Mouse (Mus musculus) intestine, embryonic 16.5 days (tissue): Measurements from ENCODE around the gene Lrrc1. TPM values are rescaled to one million over a fixed set of nuclear protein-coding genes. Genes with fewer than 3 reads are reported as not detected.

Source experiments
- ATAC-seq: fragments of 200-750 bp; cut with Nextera tagmentation; 2 replicates; pipeline ENCODE4 v1.8.0; 2017; ENCODE audit warnings: moderate TSS enrichment, moderate library complexity
- H3K27ac ChIP-seq: fragments of 300-500 bp; sonication (generic); 2 replicates; pipeline ENCODE4 v1.5.1; 2014; ENCODE audit warnings: mild to moderate bottlenecking, low read length
- H3K27me3 ChIP-seq: fragments of 300-500 bp; sonication (generic); replicated peaks from 2 replicates; pipeline ENCODE4 v1.6.1; 2014; ENCODE audit warnings: low read length, control low read depth, mixed read lengths; ENCODE audit not compliant: control insufficient read depth, insufficient read depth
- H3K36me3 ChIP-seq: fragments of 300-500 bp; sonication (generic); 2 replicates; pipeline ENCODE4 v1.6.1; 2014; ENCODE audit warnings: low read length, control low read depth; ENCODE audit not compliant: control insufficient read depth, insufficient read depth
- H3K4me1 ChIP-seq: fragments of 300-500 bp; sonication (generic); 2 replicates; pipeline ENCODE4 v1.6.1; 2014; ENCODE audit warnings: low read length, control low read depth, mixed read lengths; ENCODE audit not compliant: control insufficient read depth, insufficient read depth
- H3K4me2 ChIP-seq: fragments of 300-500 bp; sonication (generic); 2 replicates; pipeline ENCODE4 v1.6.1; 2014; ENCODE audit warnings: low read depth, low read length, control low read depth
- H3K4me3 ChIP-seq: fragments of 300-500 bp; sonication (generic); 2 replicates; pipeline ENCODE4 v1.5.1; 2014; ENCODE audit warnings: mild to moderate bottlenecking, low read length
- H3K9ac ChIP-seq: fragments of 300-500 bp; sonication (generic); 2 replicates; pipeline ENCODE4 v1.6.1; 2014; ENCODE audit warnings: low read depth, low read length
- H3K9me3 ChIP-seq: fragments of 300-500 bp; sonication (generic); 2 replicates; pipeline ENCODE4 v1.6.1; 2016; ENCODE audit warnings: low read length, control low read depth; ENCODE audit not compliant: control insufficient read depth
- WGBS: fragments of 180-500 bp; shearing (Covaris S2); extraction: QIAGEN DNeasy Blood & Tissue Kit; methylation state at CpG from one replicate; pipeline ENCODE4 v1.1.7; 2014; 5-methylcytosine and 5-hydroxymethylcytosine counted together
- polyA plus RNA-seq: library from polyadenylated mRNA; unstranded; fragments of >200 nt; fragmentation: Nextera tagmentation; extraction: Ambion mirVana; gene quantifications from 2 replicates; pipeline ENCODE4 v1.2.1, GENCODE M21; 2015

Lrrc1 gene
- polyA plus RNA-seq, 1 experiment from 2014 or later, result 14.1 TPM

- WGBS, result 72% methylated on average over 3 of the region's 3 CpGs
Measured at GRCm38 (mm10) chr9:77513892-77514291, 30.8 kb downstream of the Lrrc1 start.

GRCm38 (mm10) chr9:77512220-77512619, 32.5 kb downstream of the Lrrc1 start:
- no peak overlapping the region for H3K9ac ChIP-seq
- no peak overlapping the region for H3K27ac ChIP-seq
- H3K4me3 ChIP-seq, result no peak overlapping the region
- H3K4me2 ChIP-seq, result no peak overlapping the region
- ATAC-seq, result no peak
- H3K36me3 ChIP-seq, result no peaks in the 10 kb centered on the region
- H3K9me3 ChIP-seq, result no peaks in the 10 kb centered on the region
- H3K27me3 ChIP-seq, result no peaks in the 10 kb centered on the region
- 40% methylated on average over 6 of the region's 6 CpGs for WGBS
- H3K4me1 ChIP-seq, result peaks cover 18% of the 10 kb centered on the region

More at GRCm38 (mm10) chr9:77513892-77514291, 30.8 kb downstream of the Lrrc1 start:
- no peak overlapping the region for H3K4me3 ChIP-seq
- ATAC-seq, result no peak
- H3K9ac ChIP-seq, result no peak overlapping the region
- H3K36me3 ChIP-seq, result no peaks in the 10 kb centered on the region
- no peak overlapping the region for H3K4me2 ChIP-seq
- no peak overlapping the region for H3K27ac ChIP-seq
- peaks cover 22% of the 10 kb centered on the region for H3K4me1 ChIP-seq
- H3K27me3 ChIP-seq, result no peaks in the 10 kb centered on the region
- H3K9me3 ChIP-seq, result no peaks in the 10 kb centered on the region

GRCm38 (mm10) chr9:77510574-77510973, 34.1 kb downstream of the Lrrc1 start:
- WGBS, result 53% methylated on average over 8 of the region's 8 CpGs
- no peak for ATAC-seq
- no peaks in the 10 kb centered on the region for H3K36me3 ChIP-seq

GRCm38 (mm10) chr9:77507743-77508394, 36.8 kb downstream of the Lrrc1 start:
- WGBS, result 88% methylated on average over 3 of the region's 3 CpGs
- no peak overlapping the region for H3K27ac ChIP-seq
- no peak overlapping the region for H3K9ac ChIP-seq
- no peak overlapping the region for H3K4me2 ChIP-seq
- H3K4me1 ChIP-seq, result peaks cover 13% of the 10 kb centered on the region; the same call in 1 of the 2 replicates
- no peaks in the 10 kb centered on the region for H3K36me3 ChIP-seq
- no peaks in the 10 kb centered on the region for H3K27me3 ChIP-seq
- no peak for ATAC-seq
- H3K9me3 ChIP-seq, result no peaks in the 10 kb centered on the region
- H3K4me3 ChIP-seq, result no peak overlapping the region

More at GRCm38 (mm10) chr9:77510574-77510973, 34.1 kb downstream of the Lrrc1 start:
- Histone ChIP-seq H3K27me3 (no peaks in the 10 kb centered on the region), H3K4me2 (no peak overlapping the region), H3K4me1 (peaks cover 12% of the 10 kb centered on the region), H3K9ac (no peak overlapping the region), H3K27ac (no peak overlapping the region), H3K4me3 (no peak overlapping the region), H3K9me3 (no peaks in the 10 kb centered on the region)

- H3K4me3 ChIP-seq, result no peak overlapping the region
- no peaks in the 10 kb centered on the region for H3K27me3 ChIP-seq
- no peak overlapping the region for H3K9ac ChIP-seq
- WGBS, result 58% methylated on average over 14 of the region's 14 CpGs
- H3K27ac ChIP-seq, result no peak overlapping the region
- no peaks in the 10 kb centered on the region for H3K36me3 ChIP-seq
- peaks cover 10% of the 10 kb centered on the region; the same call in 1 of the 2 replicates for H3K4me1 ChIP-seq
- no peak for ATAC-seq
- H3K4me2 ChIP-seq, result no peak overlapping the region
- no peaks in the 10 kb centered on the region for H3K9me3 ChIP-seq
Measured at GRCm38 (mm10) chr9:77502548-77503438, 41.9 kb downstream of the Lrrc1 start.

- ATAC-seq, result no peak
- H3K4me3 ChIP-seq, result no peak overlapping the region
- no peaks in the 10 kb centered on the region for H3K9me3 ChIP-seq
- H3K4me1 ChIP-seq, result peaks cover 10% of the 10 kb centered on the region; the same call in 1 of the 2 replicates
- no peaks in the 10 kb centered on the region for H3K27me3 ChIP-seq
- no peak overlapping the region for H3K4me2 ChIP-seq
- H3K9ac ChIP-seq, result no peak overlapping the region
- no peaks in the 10 kb centered on the region for H3K36me3 ChIP-seq
- WGBS, result 79% methylated on average over 6 of the region's 6 CpGs
- H3K27ac ChIP-seq, result no peak overlapping the region
Measured at GRCm38 (mm10) chr9:77502171-77502547, 42.5 kb downstream of the Lrrc1 start.

- H3K36me3 ChIP-seq, result no peaks in the 10 kb centered on the region
- no peak for ATAC-seq
- H3K9ac ChIP-seq, result no peak overlapping the region
- 90% methylated on average over 6 of the region's 6 CpGs for WGBS
- no peaks in the 10 kb centered on the region for H3K27me3 ChIP-seq
- H3K4me1 ChIP-seq, result peaks cover 10% of the 10 kb centered on the region; the same call in 1 of the 2 replicates
- no peak overlapping the region for H3K4me2 ChIP-seq
- no peaks in the 10 kb centered on the region for H3K9me3 ChIP-seq
- no peak overlapping the region for H3K4me3 ChIP-seq
- H3K27ac ChIP-seq, result no peak overlapping the region
Measured at GRCm38 (mm10) chr9:77499084-77499483, 45.6 kb downstream of the Lrrc1 start.

- no peak for ATAC-seq
- H3K9me3 ChIP-seq, result no peaks in the 10 kb centered on the region
- H3K27me3 ChIP-seq, result no peaks in the 10 kb centered on the region
- no peak overlapping the region for H3K27ac ChIP-seq
- no peak overlapping the region for H3K4me3 ChIP-seq
- 74% methylated on average over 3 of the region's 3 CpGs for WGBS
- H3K36me3 ChIP-seq, result no peaks in the 10 kb centered on the region
- H3K4me1 ChIP-seq, result peaks cover 8% of the 10 kb centered on the region; the same call in 1 of the 2 replicates
- no peak overlapping the region for H3K4me2 ChIP-seq
- H3K9ac ChIP-seq, result no peak overlapping the region
Measured at GRCm38 (mm10) chr9:77498406-77498805, 46.3 kb downstream of the Lrrc1 start.

- WGBS, result 49% methylated on average over 6 of the region's 6 CpGs
Measured at GRCm38 (mm10) chr9:77497173-77497572, 47.5 kb downstream of the Lrrc1 start.

More at GRCm38 (mm10) chr9:77497173-77497572, 47.5 kb downstream of the Lrrc1 start:
- no peak overlapping the region; the same call in 1 of the 2 replicates for H3K27ac ChIP-seq
- no peak overlapping the region for H3K4me3 ChIP-seq
- no peak for ATAC-seq
- H3K9ac ChIP-seq, result no peak overlapping the region
- no peaks in the 10 kb centered on the region for H3K27me3 ChIP-seq
- no peak overlapping the region for H3K4me2 ChIP-seq
- no peaks in the 10 kb centered on the region for H3K9me3 ChIP-seq
- no peaks in the 10 kb centered on the region for H3K4me1 ChIP-seq
- no peaks in the 10 kb centered on the region for H3K36me3 ChIP-seq
